Mouse (Mus musculus): ENCODE measurements around the gene Fsd1l. TPM values are rescaled to one million over a fixed set of nuclear protein-coding genes. Genes with fewer than 3 reads are reported as not detected.
A peak's percentile ranks its signal among the peaks of the same experiment; 100 is the strongest.
"Not testable (repeated sequence)": the region's sequence is repeated elsewhere in the genome, so short reads cannot be mapped to it uniquely, and the experiment has no call there.

Fsd1l gene
- polyA plus RNA-seq, 1 experiment from 2014 or later = 9.6 TPM

DNA sequence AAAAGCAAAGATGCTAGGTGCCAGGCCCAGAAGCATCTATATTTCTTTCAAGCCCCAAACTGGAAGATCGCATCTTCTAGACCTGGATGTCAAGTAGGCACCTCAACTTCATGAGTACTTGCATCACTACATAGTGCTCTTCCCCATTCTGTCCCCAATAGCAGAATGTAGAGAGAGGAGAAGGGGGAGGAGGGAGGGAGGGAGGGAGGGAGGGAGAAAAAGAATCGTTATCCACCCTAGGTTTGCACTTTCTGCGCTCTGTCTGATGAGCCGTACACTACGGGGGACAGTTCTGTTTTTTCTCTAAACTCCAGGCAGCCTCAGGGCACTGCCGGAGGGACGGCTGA is 82.4 kb downstream of the Fsd1l start, which contains the start of gene Fktn:
Gene Fktn (plus strand): TSS at position 295 of the 347 bp plus-strand sequence.
- peak; percentile 71 for ATAC-seq (replicated peaks; ENCODE audit: low FRiP score)
- Histone ChIP-seq H3K27me3 (no peaks in the 10 kb centered on the region), H3K9me3 (replicated peaks) (no peaks in the 10 kb centered on the region), H3K4me3 (replicated peaks) (peak within 1 kb of the TSS; percentile 87), H3K9ac (peak within 1 kb of the TSS; percentile 85), H3K4me1 (peaks cover 21% of the 10 kb centered on the region), H3K36me3 (no peaks in the 10 kb centered on the region), H3K27ac (peak within 1 kb of the TSS; percentile 85), H3K4me2 (peak within 1 kb of the TSS; percentile 90)
- WGBS = 10% methylated on average over 7 of the region's 7 CpGs

- Histone ChIP-seq H3K4me2 (peak overlapping the region; percentile 90), H3K9me3 (replicated peaks) (no peaks in the 10 kb centered on the region), H3K27me3 (no peaks in the 10 kb centered on the region), H3K27ac (peak overlapping the region; percentile 85), H3K4me3 (replicated peaks) (peak overlapping the region; percentile 87), H3K4me1 (peaks cover 21% of the 10 kb centered on the region), H3K9ac (peak overlapping the region; percentile 85), H3K36me3 (no peaks in the 10 kb centered on the region)
- WGBS = 1% methylated on average over 58 of the region's 58 CpGs
- ATAC-seq (replicated peaks; ENCODE audit: low FRiP score) = peak; percentile 94
These were observed 83.0 kb downstream of the Fsd1l start for GRCm38 (mm10) chr4:53714051-53714814.

DNA sequence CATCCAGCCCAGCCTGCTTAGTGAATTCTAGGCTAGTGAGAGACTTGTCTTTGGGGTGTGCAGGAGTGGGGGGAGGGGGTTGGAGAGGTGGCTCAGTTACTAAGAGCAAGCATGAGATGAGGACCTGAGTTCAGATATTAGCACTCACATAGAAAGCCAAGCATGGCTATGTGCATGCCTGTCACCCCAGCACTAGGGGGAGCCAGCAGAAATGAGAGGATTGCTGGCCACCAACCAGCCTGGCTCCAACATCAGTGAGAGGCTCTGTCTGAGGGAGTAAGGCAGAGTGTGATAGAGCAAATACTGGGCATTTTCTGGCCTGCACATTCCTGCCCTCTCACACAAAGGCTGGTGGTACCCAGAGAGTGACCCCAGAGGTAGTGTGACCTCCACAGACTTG is 84.7 kb downstream of the Fsd1l start:
- Histone ChIP-seq H3K27me3 (no peaks in the 10 kb centered on the region), H3K27ac (no peak overlapping the region), H3K4me2 (no peak overlapping the region), H3K9ac (no peak overlapping the region), H3K4me3 (replicated peaks) (no peak overlapping the region), H3K9me3 (replicated peaks) (no peaks in the 10 kb centered on the region), H3K36me3 (peaks cover 3% of the 10 kb centered on the region; the same call in 1 of the 2 replicates), H3K4me1 (peaks cover 21% of the 10 kb centered on the region)
- ATAC-seq (replicated peaks; ENCODE audit: low FRiP score) = no peak

- Histone ChIP-seq H3K9me3 (replicated peaks) (no peaks in the 10 kb centered on the region), H3K9ac (no peak overlapping the region), H3K36me3 (peaks cover 7% of the 10 kb centered on the region; the same call in 1 of the 2 replicates), H3K4me3 (replicated peaks) (no peak overlapping the region), H3K4me2 (no peak overlapping the region), H3K4me1 (peaks cover 21% of the 10 kb centered on the region), H3K27ac (no peak overlapping the region), H3K27me3 (no peaks in the 10 kb centered on the region)
- ATAC-seq (replicated peaks; ENCODE audit: low FRiP score) = no peak
- 60% methylated on average over 4 of the region's 4 CpGs for WGBS
These were observed 86.3 kb downstream of the Fsd1l start for GRCm38 (mm10) chr4:53717546-53717945.

DNA sequence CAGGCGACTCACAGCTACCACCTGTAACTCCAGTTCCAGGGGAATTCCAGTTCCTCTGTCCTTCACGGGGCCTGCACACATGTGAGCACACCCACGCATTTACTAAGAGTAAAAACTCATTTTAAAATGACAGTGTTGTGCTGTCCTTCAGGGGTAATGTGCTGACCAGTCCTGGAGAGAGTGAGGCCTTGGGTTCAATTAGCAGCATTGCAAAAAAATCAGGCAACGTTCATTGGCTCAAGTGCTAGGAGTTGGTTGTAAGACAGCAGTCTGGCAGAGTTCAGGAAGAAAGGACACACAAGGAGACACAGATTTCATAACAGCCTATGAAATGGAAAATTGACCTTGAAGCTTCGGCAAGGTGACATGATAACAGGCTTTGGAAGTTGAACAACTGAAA is 87.0 kb downstream of the Fsd1l start:
- Histone ChIP-seq H3K9me3 (replicated peaks) (no peaks in the 10 kb centered on the region), H3K4me1 (peaks cover 21% of the 10 kb centered on the region), H3K4me3 (replicated peaks) (no peak overlapping the region), H3K27me3 (no peaks in the 10 kb centered on the region), H3K9ac (no peak overlapping the region), H3K27ac (no peak overlapping the region), H3K4me2 (no peak overlapping the region), H3K36me3 (peaks cover 9% of the 10 kb centered on the region; the same call in 1 of the 2 replicates)
- WGBS = 55% methylated on average over 5 of the region's 5 CpGs
- ATAC-seq (replicated peaks; ENCODE audit: low FRiP score) = no peak

DNA sequence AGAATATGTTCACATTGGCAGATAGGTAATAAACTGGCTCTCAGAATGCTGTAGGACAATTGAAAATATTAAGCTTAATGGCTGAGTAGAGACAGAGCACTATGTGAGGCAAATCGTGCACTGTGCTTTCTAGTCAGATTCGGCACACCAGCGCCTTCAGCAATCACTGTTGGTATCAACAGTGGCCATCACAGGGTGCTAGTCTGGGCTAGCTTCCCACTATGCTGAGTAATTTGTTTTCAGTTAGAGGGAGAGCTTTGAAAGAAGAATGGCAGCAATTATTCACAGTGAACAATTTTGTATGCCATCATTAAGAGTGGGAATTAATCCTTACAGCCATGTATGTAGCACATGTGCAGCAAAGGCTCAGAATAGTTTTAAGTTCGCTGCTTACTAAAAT is 91.2 kb downstream of the Fsd1l start:
- no peak for ATAC-seq (replicated peaks; ENCODE audit: low FRiP score)
- no peaks in the 10 kb centered on the region for H3K9me3 ChIP-seq (replicated peaks)
- 93% methylated on average over 4 of the region's 4 CpGs for WGBS
- no peaks in the 10 kb centered on the region for H3K27me3 ChIP-seq
- no peak overlapping the region for H3K4me3 ChIP-seq (replicated peaks)
- no peak overlapping the region for H3K4me2 ChIP-seq
- H3K9ac ChIP-seq = no peak overlapping the region
- peaks cover 29% of the 10 kb centered on the region for H3K36me3 ChIP-seq
- peaks cover 7% of the 10 kb centered on the region; the same call in 1 of the 2 replicates for H3K4me1 ChIP-seq
- H3K27ac ChIP-seq = no peak overlapping the region

GRCm38 (mm10) chr4:53726100-53726499 is 94.8 kb downstream of the Fsd1l start:
- not testable (repeated sequence) for H3K27me3 ChIP-seq; ATAC-seq (replicated peaks; ENCODE audit: low FRiP score); H3K4me3 ChIP-seq (replicated peaks); H3K9ac ChIP-seq; H3K4me2 ChIP-seq; H3K27ac ChIP-seq; H3K9me3 ChIP-seq (replicated peaks); H3K4me1 ChIP-seq
- H3K36me3 ChIP-seq = peaks cover 52% of the 10 kb centered on the region
- 90% methylated on average over 2 of the region's 2 CpGs for WGBS

DNA sequence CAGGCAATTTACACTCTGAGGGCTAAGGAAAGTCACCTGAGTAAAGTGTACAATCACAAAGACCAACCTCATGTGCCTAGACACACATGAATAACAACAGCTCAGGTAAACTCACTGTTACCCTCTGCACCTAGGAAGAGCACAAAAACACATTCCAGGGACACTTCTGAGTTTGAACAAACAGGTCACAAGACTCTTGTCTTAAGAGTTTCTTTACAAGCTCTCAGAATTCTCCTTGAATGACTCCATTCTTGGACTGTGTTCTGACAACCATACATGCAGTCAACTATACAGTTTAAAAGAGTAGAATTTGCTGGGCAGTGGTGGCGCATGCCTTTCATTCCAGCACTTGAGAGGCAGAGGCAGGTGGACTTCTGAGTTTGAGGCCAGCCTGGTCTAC is 96.8 kb downstream of the Fsd1l start:
- WGBS = 98% methylated on average over 1 of the region's 1 CpGs
- H3K9me3 ChIP-seq (replicated peaks) = no peaks in the 10 kb centered on the region
- ATAC-seq (replicated peaks; ENCODE audit: low FRiP score) = no peak
- H3K27ac ChIP-seq = no peak overlapping the region
- no peak overlapping the region for H3K9ac ChIP-seq
- no peak overlapping the region for H3K4me3 ChIP-seq (replicated peaks)
- H3K4me1 ChIP-seq = no peaks in the 10 kb centered on the region
- H3K27me3 ChIP-seq = no peaks in the 10 kb centered on the region
- no peak overlapping the region for H3K4me2 ChIP-seq
- H3K36me3 ChIP-seq = peaks cover 63% of the 10 kb centered on the region

DNA sequence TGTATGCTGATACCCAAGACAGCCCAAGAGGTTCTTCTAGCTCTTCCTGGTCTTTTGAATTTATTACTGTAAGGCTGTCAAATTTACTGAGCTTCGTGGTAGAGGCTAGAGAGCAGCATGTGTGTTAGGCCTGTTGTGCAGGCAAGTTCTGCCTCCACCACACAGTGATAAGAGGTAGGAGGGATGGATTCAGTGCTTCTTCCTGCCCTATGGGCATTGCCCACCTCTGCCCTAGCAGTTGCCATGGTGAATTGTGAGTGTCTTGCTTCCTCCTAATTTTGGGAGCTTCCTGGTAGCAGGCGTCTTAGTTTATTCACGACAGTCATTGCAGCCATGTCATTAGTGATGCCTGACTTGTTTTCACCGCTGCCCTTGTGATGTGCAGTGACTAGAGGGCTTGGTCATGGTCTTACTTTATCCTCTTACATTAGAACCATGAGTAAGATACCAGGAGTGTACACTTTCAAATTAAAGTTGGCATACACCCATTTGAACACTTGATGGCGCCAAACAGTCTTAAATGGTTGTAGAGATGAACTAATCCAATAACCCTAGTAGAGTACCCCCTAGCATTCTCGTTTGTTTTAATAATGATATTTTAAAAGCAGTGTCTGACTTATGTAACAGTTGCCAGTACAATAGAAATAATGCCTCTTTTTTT is 107.8 kb downstream of the Fsd1l start:
- H3K4me3 ChIP-seq (replicated peaks) = no peak overlapping the region
- H3K27ac ChIP-seq = no peak overlapping the region
- no peak overlapping the region for H3K9ac ChIP-seq
- no peaks in the 10 kb centered on the region for H3K4me1 ChIP-seq
- ATAC-seq (replicated peaks; ENCODE audit: low FRiP score) = no peak
- no peaks in the 10 kb centered on the region for H3K27me3 ChIP-seq
- H3K9me3 ChIP-seq (replicated peaks) = no peaks in the 10 kb centered on the region
- 39% methylated on average over 6 of the region's 6 CpGs for WGBS
- H3K36me3 ChIP-seq = peaks cover 49% of the 10 kb centered on the region
- no peak overlapping the region for H3K4me2 ChIP-seq

- no peaks in the 10 kb centered on the region for H3K9me3 ChIP-seq (replicated peaks)
- H3K36me3 ChIP-seq = peaks cover 22% of the 10 kb centered on the region
- no peak for ATAC-seq (replicated peaks; ENCODE audit: low FRiP score)
- H3K9ac ChIP-seq = no peak overlapping the region
- H3K4me1 ChIP-seq = 0 out of 2 replicates have a peak, but pooled peaks cover 7% of the 10 kb centered on the region
- H3K4me2 ChIP-seq = no peak overlapping the region
- no peak overlapping the region for H3K27ac ChIP-seq
- H3K4me3 ChIP-seq (replicated peaks) = no peak overlapping the region
- H3K27me3 ChIP-seq = no peaks in the 10 kb centered on the region
These were observed 118.6 kb downstream of the Fsd1l start for GRCm38 (mm10) chr4:53749831-53750230.

DNA sequence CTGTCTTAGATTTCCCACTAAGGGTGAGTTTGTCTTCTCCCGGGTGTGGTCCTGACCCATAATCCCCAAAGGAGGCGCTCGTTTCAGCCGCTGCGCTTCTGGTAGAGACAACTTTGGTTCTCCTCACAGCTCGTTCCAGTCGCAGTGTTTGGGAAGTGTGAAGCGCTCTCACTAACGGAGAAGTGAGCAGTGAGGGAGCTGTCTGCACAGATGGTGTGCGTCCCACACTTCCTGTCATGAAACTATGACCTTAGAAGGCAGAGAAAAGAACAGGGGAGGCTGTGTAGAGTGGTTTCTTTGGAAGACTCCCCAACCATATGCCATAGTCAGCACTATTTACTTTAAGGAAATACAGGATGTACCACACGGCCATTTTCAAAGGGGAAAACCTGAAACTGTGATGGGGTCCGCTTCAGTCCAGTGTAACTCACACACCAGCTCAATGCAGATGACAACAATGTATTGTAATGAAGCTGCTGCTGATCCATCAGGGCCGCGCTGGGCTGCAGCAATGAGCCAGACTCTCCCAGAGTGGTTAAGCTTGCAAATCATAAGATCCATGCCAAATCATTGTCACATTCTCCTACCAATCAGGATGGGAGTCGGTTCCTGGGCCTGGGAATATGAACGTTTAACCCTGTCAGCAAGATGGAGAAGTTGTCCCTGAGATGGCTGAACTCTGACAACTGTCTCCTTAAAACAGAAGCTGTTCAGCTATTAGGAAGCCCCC is 119.3 kb downstream of the Fsd1l start:
- peaks cover 22% of the 10 kb centered on the region for H3K36me3 ChIP-seq
- no peaks in the 10 kb centered on the region for H3K27me3 ChIP-seq
- no peaks in the 10 kb centered on the region for H3K9me3 ChIP-seq (replicated peaks)
- no peak overlapping the region for H3K4me2 ChIP-seq
- peak overlapping the region; percentile 43; the same call in 1 of the 2 replicates for H3K27ac ChIP-seq
- H3K4me1 ChIP-seq = 0 out of 2 replicates have a peak, but pooled peaks cover 7% of the 10 kb centered on the region
- H3K9ac ChIP-seq = no peak overlapping the region
- peak; percentile 69 for ATAC-seq (replicated peaks; ENCODE audit: low FRiP score)
- H3K4me3 ChIP-seq (replicated peaks) = no peak overlapping the region
- WGBS = 50% methylated on average over 16 of the region's 16 CpGs
